18 mouse cellular contexts compared by ENCODE assay signal in the genomic region with DNA sequence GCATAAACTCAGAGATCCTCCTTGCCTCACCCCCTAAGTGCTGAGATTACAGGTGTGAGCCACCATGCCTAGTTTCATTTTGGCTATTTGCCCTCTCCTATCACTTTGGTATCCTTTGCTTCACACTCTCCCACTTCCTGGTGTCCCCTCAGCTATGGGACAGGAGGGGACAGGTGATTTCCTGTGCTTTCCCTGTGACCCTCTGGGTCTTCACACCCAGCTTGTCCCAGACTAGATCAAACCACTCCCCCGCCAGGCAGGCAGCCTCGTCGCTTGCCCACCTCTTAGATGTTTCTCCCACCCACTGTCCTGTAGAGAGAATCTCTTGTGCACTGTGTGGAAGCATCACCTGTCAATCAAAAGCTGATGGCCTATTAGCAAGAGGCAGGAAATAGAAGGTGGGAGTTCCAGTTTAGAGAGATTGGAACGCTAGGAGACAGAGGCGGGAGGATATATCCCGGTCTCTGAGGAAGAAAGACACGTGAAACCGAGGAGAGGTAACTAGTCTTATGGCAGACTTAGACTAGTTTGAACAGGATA. TPM values are rescaled to one million over a fixed set of nuclear protein-coding genes. Genes with fewer than 3 reads are reported as not detected.
DNase-seq lines count a peak whose midpoint lies in the region; ATAC-seq and TF ChIP-seq lines count a peak whose summit lies in the region.
"Had no signal": no experiment of that assay in that cellular context is flagged by ENCODE, and none has a peak within 500 bp of the region (broad histone marks: within the 10 kb centered on the region; RNA-seq: fewer than 3 reads in every experiment).

No protein-coding gene starts in this region.

- H3K9ac ChIP-seq in heart, embryonic 12.5 days, result 0 out of 2 replicates have a peak overlapping the region, but pooled peaks have one; percentile 22
- no peak overlapping the region for H3K9ac ChIP-seq in intestine, embryonic 16.5 days (ENCODE audit: low read depth, low read length)
- no peak overlapping the region for H3K9ac ChIP-seq in intestine, embryonic 15.5 days
- no peak overlapping the region for H3K9ac ChIP-seq in midbrain, embryonic 13.5 days (replicated peaks)
- no peak overlapping the region for H3K9ac ChIP-seq in midbrain, postnatal 0 days (replicated peaks; ENCODE audit: low read length, poor library complexity, severe bottlenecking)
- H3K9ac ChIP-seq: embryonic facial prominence, embryonic 13.5 days; limb, embryonic 15.5 days had no signal

- H3K9me3 ChIP-seq in heart, embryonic 12.5 days (replicated peaks), result peaks cover 10% of the 10 kb centered on the region
- H3K9me3 ChIP-seq in intestine, embryonic 16.5 days (ENCODE audit: control insufficient read depth, low read length), result peaks cover 5% of the 10 kb centered on the region
- H3K9me3 ChIP-seq in intestine, embryonic 15.5 days, result no peaks in the 10 kb centered on the region
- H3K9me3 ChIP-seq in midbrain, embryonic 13.5 days, result peaks cover 16% of the 10 kb centered on the region
- H3K9me3 ChIP-seq in midbrain, postnatal 0 days (ENCODE audit: low read length), result no peaks in the 10 kb centered on the region
- H3K9me3 ChIP-seq: limb, embryonic 15.5 days had no signal

- H3K36me3 ChIP-seq in heart, embryonic 12.5 days, result peaks cover 33% of the 10 kb centered on the region
- peaks cover 8% of the 10 kb centered on the region for H3K36me3 ChIP-seq in intestine, embryonic 16.5 days (ENCODE audit: control insufficient read depth, insufficient read depth, low read length)
- peaks cover 11% of the 10 kb centered on the region for H3K36me3 ChIP-seq in intestine, embryonic 15.5 days
- H3K36me3 ChIP-seq in midbrain, embryonic 13.5 days, result peaks cover 9% of the 10 kb centered on the region; the same call in 1 of the 2 replicates
- peaks cover 3% of the 10 kb centered on the region for H3K36me3 ChIP-seq in midbrain, postnatal 0 days (ENCODE audit: insufficient read depth, low read length)

- no peak for TF ChIP-seq CTCF in midbrain, postnatal 0 days (IDR thresholded peaks at IDR 0.05)

- no peak for ATAC-seq in heart, embryonic 12.5 days (ENCODE audit: insufficient number of reproducible peaks, low FRiP score)
- ATAC-seq in intestine, embryonic 16.5 days, result 0 out of 2 replicates have a peak, but pooled peaks have one; percentile 15
- ATAC-seq in intestine, embryonic 15.5 days, result no peak
- no peak for ATAC-seq in midbrain, embryonic 13.5 days
- ATAC-seq in midbrain, postnatal 0 days (ENCODE audit: low FRiP score), result no peak
- ATAC-seq: inflammation-experienced regulatory T-cells, adult 6 months had no signal

- 33% methylated on average over 8 of the region's 8 CpGs for WGBS in heart, embryonic 12.5 days
- WGBS in intestine, embryonic 16.5 days, result 49% methylated on average over 8 of the region's 8 CpGs
- 51% methylated on average over 8 of the region's 8 CpGs for WGBS in intestine, embryonic 15.5 days
- 50% methylated on average over 8 of the region's 8 CpGs for WGBS in midbrain, embryonic 13.5 days
- WGBS in midbrain, postnatal 0 days, result 63% methylated on average over 8 of the region's 8 CpGs

- H3K4me1 ChIP-seq in heart, embryonic 12.5 days (replicated peaks), result peaks cover 13% of the 10 kb centered on the region
- peaks cover 12% of the 10 kb centered on the region for H3K4me1 ChIP-seq in intestine, embryonic 16.5 days (ENCODE audit: control insufficient read depth, insufficient read depth, low read length)
- H3K4me1 ChIP-seq in intestine, embryonic 15.5 days (replicated peaks), result peaks cover 7% of the 10 kb centered on the region; the same call in 1 of the 2 replicates
- peaks cover 14% of the 10 kb centered on the region for H3K4me1 ChIP-seq in midbrain, embryonic 13.5 days (replicated peaks)
- H3K4me1 ChIP-seq in midbrain, postnatal 0 days (ENCODE audit: insufficient read depth, low read length), result no peaks in the 10 kb centered on the region

- intact Hi-C loops in heart, postnatal 14 days (cut with DNase I), result loop anchor here (2.0 kb wide), 1 partner anchor 18 kb away; no protein-coding TSS in a partner anchor

- DNase-seq in heart, postnatal 14 days, result no peak
- DNase-seq in midbrain, postnatal 0 days (ENCODE audit: low spot score), result no peak
- DNase-seq in R1 (ENCODE audit: low read depth, low spot score), result peak; percentile 99
- DNase-seq in ovary, postnatal 14 days (ENCODE audit: low spot score), result no peak
- DNase-seq: thymus, postnatal 25 days had no signal

- H3K27ac ChIP-seq in heart, embryonic 12.5 days (ENCODE audit: poor library complexity, severe bottlenecking), result no peak overlapping the region
- no peak overlapping the region for H3K27ac ChIP-seq in intestine, embryonic 16.5 days (ENCODE audit: low read length)
- H3K27ac ChIP-seq in intestine, embryonic 15.5 days, result no peak overlapping the region
- H3K27ac ChIP-seq in midbrain, embryonic 13.5 days, result no peak overlapping the region
- no peak overlapping the region for H3K27ac ChIP-seq in midbrain, postnatal 0 days (ENCODE audit: low read depth, low read length)
- H3K27ac ChIP-seq: limb, embryonic 15.5 days; midbrain, embryonic 10.5 days had no signal

- no peak overlapping the region for H3K4me3 ChIP-seq in heart, embryonic 12.5 days
- no peak overlapping the region for H3K4me3 ChIP-seq in intestine, embryonic 16.5 days (ENCODE audit: low read length)
- H3K4me3 ChIP-seq in intestine, embryonic 15.5 days (replicated peaks), result no peak overlapping the region
- no peak overlapping the region for H3K4me3 ChIP-seq in midbrain, embryonic 13.5 days (replicated peaks)
- no peak overlapping the region for H3K4me3 ChIP-seq in midbrain, postnatal 0 days (ENCODE audit: low read depth, low read length)
- H3K4me3 ChIP-seq: embryonic facial prominence, embryonic 13.5 days; limb, embryonic 15.5 days had no signal

- H3K27me3 ChIP-seq in heart, embryonic 12.5 days (replicated peaks), result peaks cover 10% of the 10 kb centered on the region; the same call in 1 of the 2 replicates
- H3K27me3 ChIP-seq in intestine, embryonic 16.5 days (replicated peaks; ENCODE audit: control insufficient read depth, insufficient read depth, low read length), result no peaks in the 10 kb centered on the region
- no peaks in the 10 kb centered on the region for H3K27me3 ChIP-seq in intestine, embryonic 15.5 days (replicated peaks)
- H3K27me3 ChIP-seq in midbrain, embryonic 13.5 days, result peaks cover 19% of the 10 kb centered on the region
- H3K27me3 ChIP-seq in midbrain, postnatal 0 days (ENCODE audit: insufficient read depth, low read length), result 0 out of 2 replicates have a peak, but pooled peaks cover 3% of the 10 kb centered on the region

- peak overlapping the region; percentile 61 for H3K4me2 ChIP-seq in heart, embryonic 12.5 days
- no peak overlapping the region for H3K4me2 ChIP-seq in intestine, embryonic 16.5 days (ENCODE audit: low read depth, low read length)
- no peak overlapping the region for H3K4me2 ChIP-seq in intestine, embryonic 15.5 days (replicated peaks)
- H3K4me2 ChIP-seq in midbrain, embryonic 13.5 days (replicated peaks), result peak overlapping the region; percentile 59; the same call in 1 of the 2 replicates
- H3K4me2 ChIP-seq in midbrain, postnatal 0 days (ENCODE audit: low read depth, low read length, poor library complexity, severe bottlenecking), result no peak overlapping the region

RNA-seq across cellular contexts. Expression of gene Ltbp4, which starts 26.4 kb away (rescaled TPM):
- polyA plus RNA-seq in heart, embryonic 12.5 days (2016; fragmentation: Nextera tagmentation; extraction: Ambion mirVana), result 53.9 and 57.1 TPM in 2 replicates
- 100 to 1,000 TPM; 354 to 358 TPM for total RNA-seq in heart, postnatal 14 days (2021)
- 70.2 and 79.2 TPM in 2 replicates for polyA plus RNA-seq in intestine, embryonic 16.5 days (2015; fragmentation: Nextera tagmentation; extraction: Ambion mirVana)
- polyA plus RNA-seq in intestine, embryonic 15.5 days (2015; fragmentation: Nextera tagmentation; extraction: Ambion mirVana), result 75.9 and 92.8 TPM in 2 replicates
- polyA plus RNA-seq in midbrain, embryonic 13.5 days (2015; fragmentation: Nextera tagmentation; extraction: Ambion mirVana), result 8.0 and 9.1 TPM in 2 replicates
- 25.3 and 44.3 TPM in 2 replicates for total RNA-seq in midbrain, postnatal 0 days (2014; rRNA removed)
- polyA plus RNA-seq in midbrain, postnatal 0 days (2015; fragmentation: Nextera tagmentation; extraction: Ambion mirVana), result 13.6 and 16.0 TPM in 2 replicates

RNA-seq across cellular contexts. Expression of gene Shkbp1, which starts 44.8 kb away (rescaled TPM):
- 35.4 and 39.4 TPM in 2 replicates for polyA plus RNA-seq in heart, embryonic 12.5 days (2016; fragmentation: Nextera tagmentation; extraction: Ambion mirVana)
- 1 to 10 TPM; 8.6 to 9.7 TPM for total RNA-seq in heart, postnatal 14 days (2021)
- 35.6 and 37.8 TPM in 2 replicates for polyA plus RNA-seq in intestine, embryonic 16.5 days (2015; fragmentation: Nextera tagmentation; extraction: Ambion mirVana)
- 35.0 and 35.5 TPM in 2 replicates for polyA plus RNA-seq in intestine, embryonic 15.5 days (2015; fragmentation: Nextera tagmentation; extraction: Ambion mirVana)
- polyA plus RNA-seq in midbrain, embryonic 13.5 days (2015; fragmentation: Nextera tagmentation; extraction: Ambion mirVana), result 67.2 and 84.3 TPM in 2 replicates
- 36.3 and 42.7 TPM in 2 replicates for total RNA-seq in midbrain, postnatal 0 days (2014; rRNA removed)
- polyA plus RNA-seq in midbrain, postnatal 0 days (2015; fragmentation: Nextera tagmentation; extraction: Ambion mirVana), result 24.1 and 25.1 TPM in 2 replicates

RNA-seq across cellular contexts. Expression of gene Gm20479, which starts 46.2 kb away (rescaled TPM):
- 1.2 and 1.5 TPM in 2 replicates for polyA plus RNA-seq in heart, embryonic 12.5 days (2016; fragmentation: Nextera tagmentation; extraction: Ambion mirVana)
- under 1 TPM in 1 of 2 experiments, not detected in 1; 0.76 TPM for total RNA-seq in heart, postnatal 14 days (2021)
- 1.6 TPM in 1 of 2 replicates, not detected in the other for polyA plus RNA-seq in intestine, embryonic 16.5 days (2015; fragmentation: Nextera tagmentation; extraction: Ambion mirVana)
- polyA plus RNA-seq in intestine, embryonic 15.5 days (2015; fragmentation: Nextera tagmentation; extraction: Ambion mirVana), result 1.8 TPM in 1 of 2 replicates, not detected in the other
- 0.53 TPM in 1 of 2 replicates, not detected in the other for polyA plus RNA-seq in midbrain, embryonic 13.5 days (2015; fragmentation: Nextera tagmentation; extraction: Ambion mirVana)
- total RNA-seq in midbrain, postnatal 0 days (2014; rRNA removed), result not detected in 2 replicates
- not detected in 2 replicates for polyA plus RNA-seq in midbrain, postnatal 0 days (2015; fragmentation: Nextera tagmentation; extraction: Ambion mirVana)
- total RNA-seq: layer of hippocampus, adult 8-10 months; left cerebral cortex, adult 8-10 months had no signal
- polyA plus RNA-seq: C2C12; cerebellum, adult 2 months; embryonic facial prominence, embryonic 13.5 days; gonadal fat pad, adult 2 months had no signal

RNA-seq across cellular contexts. Expression of gene Numbl, which starts 52.8 kb away (rescaled TPM):
- 11.1 and 11.6 TPM in 2 replicates for polyA plus RNA-seq in heart, embryonic 12.5 days (2016; fragmentation: Nextera tagmentation; extraction: Ambion mirVana)
- 1 to 10 TPM; 7.9 to 8.5 TPM for total RNA-seq in heart, postnatal 14 days (2021)
- polyA plus RNA-seq in intestine, embryonic 16.5 days (2015; fragmentation: Nextera tagmentation; extraction: Ambion mirVana), result 9.1 and 10.8 TPM in 2 replicates
- 16.2 and 16.5 TPM in 2 replicates for polyA plus RNA-seq in intestine, embryonic 15.5 days (2015; fragmentation: Nextera tagmentation; extraction: Ambion mirVana)
- polyA plus RNA-seq in midbrain, embryonic 13.5 days (2015; fragmentation: Nextera tagmentation; extraction: Ambion mirVana), result 39.4 and 51.6 TPM in 2 replicates
- 111 and 147 TPM in 2 replicates for total RNA-seq in midbrain, postnatal 0 days (2014; rRNA removed)
- polyA plus RNA-seq in midbrain, postnatal 0 days (2015; fragmentation: Nextera tagmentation; extraction: Ambion mirVana), result 59.8 and 60.9 TPM in 2 replicates

Comparison
In these comparisons a context has a peak if more than half of its experiments do, and no peak if none do; other contexts are left out.
1. H3K4me2 ChIP-seq: peak in heart, embryonic 12.5 days (single experiment) and midbrain, embryonic 13.5 days (single experiment); none in intestine, embryonic 16.5 days (single experiment), intestine, embryonic 15.5 days (single experiment) and midbrain, postnatal 0 days (single experiment).